Mouse (Mus musculus) cerebellum, adult 18-20 months (tissue): ENCODE data around the gene Sytl1.
A peak's percentile ranks its signal among the peaks of the same experiment; 100 is the strongest.

ENCODE experiments used
- DNase-seq, 2 experiments: peaks; one replicate each; pipeline ENCODE4 v3.0.0; 2021

Gene Sytl1

GRCm38 (mm10) chr4:133278067-133278466 is 15.2 kb upstream of the Sytl1 start:
- DNase-seq = no peak

- DNase-seq = peak; percentile 93 to 96
These were observed 14.5 kb upstream of the Sytl1 start, which contains the start of gene Tmem222 for GRCm38 (mm10) chr4:133277104-133278026. TSS of gene Tmem222 (minus strand) at chr4:133277792.

GRCm38 (mm10) chr4:133270929-133271328 is 8.0 kb upstream of the Sytl1 start:
- DNase-seq = no peak

- no peak for DNase-seq
These were observed 6.7 kb upstream of the Sytl1 start for GRCm38 (mm10) chr4:133269596-133269995.

- no peak for DNase-seq
These were observed 6.0 kb upstream of the Sytl1 start for GRCm38 (mm10) chr4:133268931-133269330.

GRCm38 (mm10) chr4:133266248-133266880 is 3.5 kb upstream of the Sytl1 start:
- no peak for DNase-seq

- DNase-seq = no peak
These were observed 2.8 kb upstream of the Sytl1 start for GRCm38 (mm10) chr4:133265759-133266158.

GRCm38 (mm10) chr4:133265297-133265696 is 2.4 kb upstream of the Sytl1 start:
- DNase-seq = no peak

- DNase-seq = no peak
These were observed 1.6 kb upstream of the Sytl1 start for GRCm38 (mm10) chr4:133264559-133264958.

GRCm38 (mm10) chr4:133263756-133264155 is 843 bp upstream of the Sytl1 start:
- no peak for DNase-seq

GRCm38 (mm10) chr4:133262375-133262765 is 543 bp downstream of the Sytl1 start:
- no peak for DNase-seq

GRCm38 (mm10) chr4:133261641-133262374 is 1.1 kb downstream of the Sytl1 start:
- DNase-seq = no peak

- DNase-seq = no peak
These were observed 5.0 kb downstream of the Sytl1 start for GRCm38 (mm10) chr4:133257798-133258408.

GRCm38 (mm10) chr4:133257230-133257629 is 5.7 kb downstream of the Sytl1 start:
- no peak for DNase-seq

GRCm38 (mm10) chr4:133256820-133257219 is 6.1 kb downstream of the Sytl1 start:
- no peak for DNase-seq

- DNase-seq = no peak
These were observed 7.5 kb downstream of the Sytl1 start for GRCm38 (mm10) chr4:133255392-133255791.

GRCm38 (mm10) chr4:133253412-133253811 is 9.5 kb downstream of the Sytl1 start:
- no peak for DNase-seq

- no peak for DNase-seq
These were observed 10.8 kb downstream of the Sytl1 start for GRCm38 (mm10) chr4:133252089-133252488.

- peak; percentile 33 to 43 for DNase-seq
These were observed 11.7 kb downstream of the Sytl1 start for GRCm38 (mm10) chr4:133251214-133251613.

- DNase-seq = peak; percentile 90 to 92
These were observed 12.3 kb downstream of the Sytl1 start for GRCm38 (mm10) chr4:133250609-133251008.

GRCm38 (mm10) chr4:133247806-133248449 is 15.0 kb downstream of the Sytl1 start:
- no peak for DNase-seq

- no peak for DNase-seq
These were observed 15.8 kb downstream of the Sytl1 start for GRCm38 (mm10) chr4:133247072-133247471.
